Mouse (Mus musculus): ENCODE results near the gene Adgrg3. TPM values are rescaled to one million over a fixed set of nuclear protein-coding genes. Genes with fewer than 3 reads are reported as not detected.

The Adgrg3 gene
- polyA plus RNA-seq, 1 experiment from 2014 or later: 3.3 TPM

Other genes with a start within 250 kb of the Adgrg3 start
- gene Cx3cl1, start 245.7 kb upstream of the Adgrg3 start, polyA plus RNA-seq (2015; fragmentation: Nextera tagmentation; extraction: Ambion mirVana): 6.3 and 6.8 TPM in 2 replicates
- gene Ccl17, start 207.2 kb upstream of the Adgrg3 start, polyA plus RNA-seq (2015; fragmentation: Nextera tagmentation; extraction: Ambion mirVana): 0.42 TPM in 1 of 2 replicates, not detected in the other
- 72.7 and 73.7 TPM in 2 replicates for gene Coq9, start 179.4 kb upstream of the Adgrg3 start, polyA plus RNA-seq (2015; fragmentation: Nextera tagmentation; extraction: Ambion mirVana)
- 127 and 133 TPM in 2 replicates for gene Ciapin1, start 179.3 kb upstream of the Adgrg3 start, polyA plus RNA-seq (2015; fragmentation: Nextera tagmentation; extraction: Ambion mirVana)
- 145 and 149 TPM in 2 replicates for gene Polr2c, start 160.2 kb upstream of the Adgrg3 start, polyA plus RNA-seq (2015; fragmentation: Nextera tagmentation; extraction: Ambion mirVana)
- gene Dok4, start 141.4 kb upstream of the Adgrg3 start, polyA plus RNA-seq (2015; fragmentation: Nextera tagmentation; extraction: Ambion mirVana): 21.4 and 21.7 TPM in 2 replicates
- gene Ccdc102a, start 99.6 kb upstream of the Adgrg3 start, polyA plus RNA-seq (2015; fragmentation: Nextera tagmentation; extraction: Ambion mirVana): 46.3 and 46.6 TPM in 2 replicates
- 0.10 and 0.13 TPM in 2 replicates for gene Adgrg5, start 94.0 kb upstream of the Adgrg3 start, polyA plus RNA-seq (2015; fragmentation: Nextera tagmentation; extraction: Ambion mirVana)
- 7.9 and 8.7 TPM in 2 replicates for gene Adgrg1, start 42.9 kb upstream of the Adgrg3 start, polyA plus RNA-seq (2015; fragmentation: Nextera tagmentation; extraction: Ambion mirVana)
- gene Drc7, start 37.4 kb downstream of the Adgrg3 start, polyA plus RNA-seq (2015; fragmentation: Nextera tagmentation; extraction: Ambion mirVana): not detected in 2 replicates
- 24.2 and 25.6 TPM in 2 replicates for gene Katnb1, start 63.5 kb downstream of the Adgrg3 start, polyA plus RNA-seq (2015; fragmentation: Nextera tagmentation; extraction: Ambion mirVana)
- 15.5 and 16.8 TPM in 2 replicates for gene Kifc3, start 185.1 kb downstream of the Adgrg3 start, polyA plus RNA-seq (2015; fragmentation: Nextera tagmentation; extraction: Ambion mirVana)